Mouse (Mus musculus) natural killer cell, adult 2 months (primary cell): ENCODE results near the gene Tmem121.
A peak's percentile ranks its signal among the peaks of the same experiment; 100 is the strongest.

Experiments
- DNase-seq, 2 experiments: peaks; one replicate each; pipeline ENCODE4 v3.0.0; 2022; ENCODE audit warnings: low spot score in 2 of 2

Tmem121 gene

DNA sequence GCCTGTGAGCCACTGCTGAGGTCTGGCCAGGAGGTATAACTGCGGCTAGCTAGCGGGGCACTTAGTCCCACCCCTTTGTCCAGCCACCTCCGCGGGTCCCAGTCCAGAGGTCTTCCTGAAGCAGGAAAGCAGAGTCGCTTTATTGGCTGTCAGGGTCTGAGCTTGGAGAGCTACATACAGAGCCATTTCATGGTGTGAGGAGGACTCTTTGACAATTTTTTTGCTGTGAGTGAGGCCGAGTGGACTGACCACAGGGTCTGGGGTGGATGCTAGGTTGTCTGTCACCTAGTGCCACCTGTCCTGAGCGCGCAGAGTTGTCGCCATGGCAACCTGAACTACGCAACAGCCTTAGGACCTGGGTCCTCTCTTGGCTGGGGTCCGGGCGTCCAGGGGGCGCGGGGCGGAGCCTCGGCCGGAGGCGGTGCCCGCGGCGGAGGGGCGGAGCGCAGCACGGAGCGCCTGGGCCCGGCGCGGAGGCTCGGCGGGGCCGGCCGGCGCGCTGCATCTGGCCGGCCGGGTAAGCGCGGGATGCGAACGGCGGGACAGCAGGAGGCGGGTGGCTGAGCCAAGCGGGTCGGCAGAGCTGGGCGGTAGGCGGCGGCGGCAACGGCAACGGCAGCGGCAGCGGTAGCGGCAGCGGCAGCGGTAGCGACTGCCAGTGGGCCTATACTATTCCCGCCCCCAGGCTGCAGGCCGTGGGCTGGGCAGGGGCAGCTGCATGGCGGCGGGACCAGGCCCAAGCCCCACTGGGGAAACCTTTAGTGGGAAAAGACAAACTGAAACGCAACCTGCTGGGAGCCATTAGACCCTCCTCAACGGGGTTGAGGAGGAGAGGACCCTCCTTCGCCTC, at the start of gene Tmem121:
TSS of gene Tmem121 (plus strand) at position 489 of the 850 bp plus-strand sequence.
- DNase-seq, result peak in 1 of 2 experiments; percentile 21

DNA sequence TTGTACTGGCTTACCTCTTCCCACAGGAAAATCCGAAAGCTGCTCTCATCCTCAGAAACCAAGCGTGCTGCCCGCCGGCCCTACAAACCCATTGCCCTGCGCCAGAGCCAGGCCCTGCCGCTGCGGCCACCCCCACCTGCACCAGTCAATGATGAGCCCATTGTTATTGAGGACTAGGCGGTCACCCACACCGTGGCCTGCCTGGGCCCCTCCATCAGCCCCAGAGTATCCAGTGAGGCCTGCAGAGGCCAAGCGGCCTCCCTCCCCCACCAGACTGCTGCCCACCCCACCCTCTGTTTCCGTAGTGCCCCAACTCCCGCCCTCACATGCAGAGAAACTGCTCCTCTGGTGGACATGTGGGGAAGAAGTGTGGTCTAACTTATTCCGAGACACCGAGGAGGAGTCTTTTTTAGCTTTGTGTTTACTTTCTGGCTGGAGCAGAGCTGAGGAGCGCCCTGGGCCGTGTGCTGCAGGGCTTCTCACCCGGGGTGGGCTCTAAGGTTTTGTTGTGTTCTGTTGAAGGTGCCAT, 49.2 kb upstream of the Tmem121 start:
- no peak for DNase-seq

DNA sequence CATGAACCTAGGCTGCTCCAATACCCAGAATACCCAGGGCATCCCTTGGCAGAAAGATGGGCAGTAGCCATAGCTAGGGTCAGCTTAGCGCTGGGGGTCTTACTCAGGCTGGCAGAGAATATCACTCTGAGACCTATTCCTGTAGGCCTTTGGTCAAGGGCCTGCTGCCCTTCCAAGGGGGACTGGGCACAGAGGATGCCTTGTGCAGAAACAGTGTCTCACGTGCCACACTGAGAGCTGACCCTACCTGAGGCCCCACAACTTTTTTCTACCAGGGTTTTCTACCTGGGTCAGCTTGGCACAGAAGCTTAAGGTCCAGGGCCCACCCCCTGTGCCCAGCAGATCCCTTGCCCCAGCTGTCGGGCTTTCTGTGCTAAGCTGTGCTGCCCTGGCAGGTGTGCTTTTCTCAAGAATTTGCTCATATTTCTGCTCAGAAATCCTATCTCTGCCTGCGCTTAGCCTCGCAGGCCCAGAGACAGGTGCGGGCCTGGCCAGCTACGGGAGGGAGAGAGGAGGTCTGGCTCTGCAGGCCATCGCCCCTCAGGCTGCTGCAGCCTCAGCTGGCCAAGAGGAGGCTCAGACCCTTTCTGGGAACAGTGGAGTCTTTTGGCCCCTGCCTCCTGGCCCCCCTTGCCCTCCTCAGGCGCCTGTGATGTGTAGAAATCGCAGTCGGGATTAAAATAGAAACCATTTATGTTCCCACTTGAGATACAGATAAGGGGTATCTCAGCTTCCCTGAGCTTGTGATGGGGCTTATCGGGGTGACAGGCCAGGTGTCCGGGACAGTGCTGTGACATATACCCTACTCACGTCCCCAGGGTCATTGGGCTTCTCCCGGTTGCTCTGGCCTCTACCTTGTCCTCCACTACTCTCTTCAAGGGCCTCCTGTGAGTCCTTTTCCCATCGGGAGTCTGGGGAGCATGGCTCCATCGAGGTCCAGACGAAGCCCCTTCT, 48.2 kb upstream of the Tmem121 start:
- DNase-seq, result no peak

DNA sequence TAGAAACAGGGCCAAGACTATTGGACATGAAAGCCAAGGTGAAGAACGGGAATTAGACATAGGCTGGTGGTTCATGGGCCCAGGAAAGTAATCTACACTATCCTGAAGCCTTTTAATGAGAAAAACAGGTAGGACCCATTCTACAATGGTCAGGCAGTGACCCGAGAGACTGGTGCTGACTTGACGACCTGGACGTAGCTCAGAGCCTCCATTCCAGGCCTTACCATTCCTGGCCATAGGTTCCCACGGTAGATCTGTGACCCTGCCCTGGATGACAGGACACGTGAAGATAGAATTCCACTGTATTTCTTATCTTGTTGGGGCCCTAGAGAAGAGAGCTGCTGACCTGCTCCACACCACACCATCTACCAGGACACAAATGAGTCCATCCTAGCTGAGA, 47.4 kb upstream of the Tmem121 start:
- DNase-seq, result no peak

DNA sequence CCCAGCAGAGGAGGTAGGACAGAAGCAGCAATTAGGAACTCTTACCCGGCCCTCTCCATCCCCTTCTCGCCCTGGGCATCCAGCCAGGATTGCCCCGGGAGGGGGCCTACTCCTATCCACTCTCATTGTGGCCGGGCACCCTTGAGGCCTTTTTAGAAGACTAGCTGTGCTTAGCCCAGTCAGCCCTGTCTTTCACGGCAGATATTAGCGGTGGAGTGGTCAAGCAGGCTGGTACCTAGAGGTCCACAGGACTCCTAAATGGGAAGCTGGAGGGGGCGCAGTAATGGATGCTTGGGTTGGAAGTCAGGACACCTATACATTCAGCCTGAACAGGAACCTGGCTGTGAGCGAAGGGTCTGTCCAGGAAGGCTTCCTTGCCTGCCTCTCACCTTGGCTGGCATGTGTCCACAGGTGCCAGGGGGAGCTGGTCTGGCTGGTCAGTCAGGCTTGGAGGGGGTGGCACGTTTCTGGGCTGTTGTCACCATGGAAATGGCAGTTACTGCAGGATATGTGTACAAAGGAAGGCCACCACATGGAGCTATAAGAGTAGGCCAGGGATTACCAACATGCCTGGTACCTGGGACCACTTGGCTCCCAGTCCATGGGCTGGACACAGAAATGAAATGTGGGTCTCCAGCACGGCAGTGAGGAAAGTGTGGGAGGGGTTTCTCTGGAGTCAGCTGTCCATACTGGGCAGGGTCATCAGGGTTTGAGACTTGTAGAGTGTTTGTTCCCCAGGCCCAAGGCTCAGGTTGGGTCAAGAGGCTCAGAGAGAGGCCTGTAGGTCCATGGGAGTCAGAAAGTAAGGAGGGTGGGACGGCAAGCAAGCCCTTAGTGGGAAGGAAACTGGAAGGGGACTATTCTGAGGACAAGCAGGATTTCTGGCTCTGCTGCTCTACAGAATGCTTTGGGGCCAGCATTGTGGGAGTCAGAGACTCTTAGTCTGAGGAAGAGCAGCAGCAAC, 46.5 kb upstream of the Tmem121 start:
- DNase-seq, result no peak

DNA sequence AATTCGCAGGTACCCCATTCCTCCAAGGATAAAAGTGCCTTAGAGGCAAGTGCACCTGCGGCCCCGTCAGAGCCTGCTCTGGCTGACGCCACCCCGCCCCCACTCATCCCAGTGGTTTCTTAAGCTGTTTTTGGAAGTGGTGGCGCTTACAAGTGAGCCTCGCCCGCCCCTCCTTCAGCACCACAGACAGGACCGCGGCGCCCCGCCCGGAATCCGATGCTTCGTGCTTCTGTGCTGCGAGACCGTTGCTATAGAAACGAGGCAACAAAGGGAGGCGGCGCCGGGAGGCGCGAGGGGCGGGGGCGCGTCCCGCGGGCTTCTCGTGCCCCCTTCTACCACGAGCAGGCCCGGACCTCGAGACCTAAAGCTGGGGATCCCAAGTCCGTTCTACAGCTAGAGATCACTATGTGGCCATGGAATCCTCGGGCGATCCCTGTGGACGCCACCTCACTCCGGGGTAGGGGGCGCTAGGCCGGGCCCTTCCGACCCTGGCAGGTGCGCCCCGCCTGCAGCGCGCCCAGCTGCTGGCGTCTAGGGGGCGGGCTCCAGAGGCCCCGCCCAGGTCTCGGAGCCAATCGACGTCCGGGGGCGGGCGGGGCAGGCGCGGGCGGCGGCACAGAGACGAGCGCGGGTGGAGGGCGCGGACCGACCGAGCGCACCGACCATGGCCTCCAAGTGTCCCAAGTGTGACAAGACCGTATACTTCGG, 45.7 kb upstream of the Tmem121 start, which contains the start of gene Crip2:
TSS of gene Crip2 (plus strand) at position 329 of the 708 bp plus-strand sequence.
- DNase-seq, result peak; percentile 77 to 89

DNA sequence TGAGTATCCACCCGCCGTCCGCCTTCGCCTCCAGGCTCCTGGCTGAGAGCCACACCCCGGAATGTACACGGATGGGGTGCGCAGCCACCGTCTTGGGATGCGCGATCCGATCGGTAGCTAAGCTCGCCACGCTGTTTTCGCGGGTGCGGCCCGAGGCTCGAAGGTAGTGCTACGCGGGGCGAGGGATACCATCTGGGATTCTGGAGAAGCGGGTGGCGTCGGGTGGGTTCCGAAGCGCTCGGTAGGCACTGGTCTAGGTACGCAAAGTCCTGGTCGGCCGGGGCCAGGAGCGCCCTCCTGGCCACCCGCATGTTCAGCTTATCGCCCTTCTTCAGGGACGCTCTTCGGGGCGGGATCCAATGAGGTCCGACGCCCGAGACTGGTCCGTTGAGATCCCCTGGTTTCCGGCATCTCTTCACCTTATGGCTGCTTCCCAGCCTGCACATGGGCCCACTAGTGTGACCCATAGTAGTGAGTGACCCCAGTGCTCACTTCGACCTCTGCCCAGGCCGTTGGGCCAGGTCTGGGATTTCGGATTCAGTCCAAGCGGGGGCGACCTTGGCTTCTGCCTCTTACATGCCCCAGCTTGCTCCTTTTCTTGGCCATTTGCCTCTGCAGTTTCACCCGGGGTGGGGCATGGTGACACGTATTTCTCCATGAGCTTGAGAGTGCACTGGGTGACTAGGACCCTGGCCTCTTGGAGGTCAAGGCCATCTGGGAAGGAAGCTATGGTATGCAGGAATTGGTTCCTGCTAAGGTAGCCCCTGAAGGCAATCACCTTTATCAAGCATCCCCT, 44.9 kb upstream of the Tmem121 start:
- no peak for DNase-seq

DNA sequence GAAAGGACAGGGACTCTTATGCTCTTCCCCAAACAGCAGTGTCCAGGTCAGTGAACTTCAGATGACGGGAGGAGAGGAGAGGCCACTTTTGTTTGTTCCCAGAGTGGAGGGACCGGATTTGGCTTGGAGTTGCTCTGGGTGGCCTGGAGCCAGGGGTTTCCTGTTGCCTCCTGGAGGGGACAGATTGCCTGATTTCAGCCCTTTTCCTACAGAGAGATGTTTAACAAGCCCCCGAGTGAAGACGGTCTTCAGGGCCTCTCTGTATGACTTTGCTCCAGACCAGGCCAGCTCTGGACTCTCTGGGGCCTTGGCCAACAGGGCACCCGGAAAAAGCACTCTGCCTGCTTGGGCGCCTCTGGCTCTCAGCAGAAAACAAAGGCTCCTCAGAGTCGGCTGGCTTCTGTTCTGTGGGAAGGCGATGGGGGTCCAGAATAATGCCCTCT, 44.2 kb upstream of the Tmem121 start:
- DNase-seq, result no peak

DNA sequence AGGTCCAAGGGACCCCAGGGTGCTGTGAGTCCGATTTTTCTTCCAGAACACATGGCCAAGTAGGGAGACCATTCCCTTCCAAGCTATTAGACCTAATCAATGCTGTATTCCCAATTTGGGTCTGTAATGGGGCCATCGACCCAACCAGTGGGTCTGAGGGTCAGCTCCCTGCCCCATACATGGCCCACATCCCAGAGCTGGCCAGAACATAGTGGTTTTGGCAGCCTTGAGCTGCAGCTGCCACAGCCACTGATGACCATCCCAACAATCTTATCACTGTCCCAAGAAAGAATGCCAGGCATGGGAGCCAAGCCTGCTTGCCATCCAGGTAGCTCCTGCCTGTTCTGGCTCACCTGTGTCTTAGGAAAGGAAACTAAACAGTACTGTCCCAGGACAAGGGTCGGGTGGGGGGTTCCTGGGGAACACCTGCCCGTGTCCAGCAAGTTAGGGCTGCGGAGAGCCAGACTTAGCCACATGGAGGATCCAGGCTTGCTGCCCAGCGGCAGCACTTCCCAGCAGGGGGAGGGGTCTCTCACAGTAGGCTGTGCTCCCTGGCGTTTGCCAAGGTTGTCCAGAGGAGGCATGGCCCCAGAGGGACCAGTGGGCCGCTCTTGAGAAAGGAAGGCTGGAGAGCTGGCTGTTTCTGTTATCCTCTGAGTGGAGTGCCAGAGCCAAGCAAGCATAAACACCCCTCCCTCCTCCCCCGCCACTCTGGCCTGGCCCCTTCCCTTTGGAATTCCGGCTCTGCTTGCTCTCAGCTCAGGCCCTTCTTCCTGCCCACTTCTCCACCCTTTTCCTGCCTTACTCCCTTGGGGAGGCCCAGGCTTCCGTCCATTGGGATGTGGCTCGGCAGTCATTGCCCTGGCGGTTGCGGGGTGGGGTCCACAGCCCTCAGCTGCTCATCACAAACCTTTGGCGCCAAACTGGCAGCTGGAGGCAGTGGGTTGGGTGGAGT, 43.4 kb upstream of the Tmem121 start:
- DNase-seq, result no peak

DNA sequence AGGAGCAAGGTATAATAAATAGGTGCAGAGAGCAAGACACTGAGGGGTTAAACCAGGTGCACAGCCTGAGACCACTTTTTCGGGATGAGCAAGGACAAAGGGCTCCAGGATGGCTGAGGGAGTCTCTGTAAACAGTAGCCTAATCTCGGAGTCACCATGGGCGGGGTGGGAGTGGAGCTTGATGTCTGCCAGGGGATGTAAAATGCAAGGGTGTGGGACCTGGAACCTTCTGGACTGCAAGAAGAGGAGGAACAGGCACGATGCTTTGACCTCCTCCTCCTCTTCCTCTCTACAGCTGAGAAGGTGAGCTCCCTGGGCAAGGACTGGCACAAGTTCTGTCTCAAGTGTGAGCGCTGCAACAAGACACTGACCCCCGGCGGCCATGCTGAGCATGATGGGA, 42.6 kb upstream of the Tmem121 start:
- DNase-seq, result no peak

DNA sequence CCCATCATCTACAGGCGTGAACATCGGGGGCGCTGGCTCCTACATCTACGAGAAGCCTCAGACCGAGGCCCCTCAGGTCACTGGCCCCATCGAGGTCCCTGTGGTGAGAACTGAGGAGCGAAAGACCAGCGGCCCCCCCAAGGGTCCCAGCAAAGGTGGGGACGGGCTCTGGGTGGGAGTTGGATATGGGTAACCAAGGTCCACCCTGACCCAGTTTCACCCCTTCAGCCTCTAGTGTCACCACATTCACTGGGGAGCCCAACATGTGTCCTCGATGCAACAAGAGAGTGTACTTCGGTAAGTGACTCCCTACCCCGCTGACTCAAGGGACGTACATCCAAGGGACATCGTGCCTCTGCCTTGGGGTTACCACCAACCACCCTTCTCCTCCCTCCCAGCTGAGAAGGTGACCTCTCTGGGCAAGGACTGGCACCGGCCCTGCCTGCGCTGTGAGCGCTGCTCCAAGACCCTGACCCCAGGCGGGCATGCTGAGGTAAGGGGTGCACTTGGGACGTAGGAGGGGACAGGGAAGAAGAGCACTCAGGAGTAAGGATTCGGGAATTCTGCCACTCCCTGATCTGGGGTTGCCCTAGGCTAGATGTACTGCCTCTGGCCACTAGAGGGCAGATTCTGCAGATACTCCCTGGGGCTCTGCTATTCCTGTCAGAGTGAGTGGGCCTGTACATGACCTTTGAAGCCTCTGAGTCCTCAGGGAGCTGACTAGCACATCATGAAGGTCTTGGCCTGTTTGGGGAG, 41.6 kb upstream of the Tmem121 start:
- DNase-seq, result peak; percentile 45 to 48

DNA sequence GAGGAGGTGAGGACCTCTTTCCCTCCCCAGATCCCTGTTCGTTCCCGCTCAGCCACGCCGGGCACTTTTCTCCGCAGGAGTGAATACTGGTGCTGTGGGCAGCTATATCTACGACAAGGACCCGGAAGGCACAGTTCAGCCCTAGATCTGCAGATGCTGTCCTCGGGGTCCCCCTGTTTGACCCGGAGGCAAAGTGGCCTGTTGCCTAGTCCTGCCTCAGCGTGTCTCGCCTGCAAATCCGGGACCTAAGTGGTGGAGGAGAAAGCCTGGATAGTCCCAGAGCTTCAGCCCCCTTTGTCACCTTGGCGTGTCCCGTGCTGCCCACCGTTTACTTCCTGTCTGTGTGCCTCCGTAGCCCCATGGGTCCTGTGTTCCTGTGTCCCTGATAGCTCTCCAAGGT, 40.8 kb upstream of the Tmem121 start:
- DNase-seq, result no peak

DNA sequence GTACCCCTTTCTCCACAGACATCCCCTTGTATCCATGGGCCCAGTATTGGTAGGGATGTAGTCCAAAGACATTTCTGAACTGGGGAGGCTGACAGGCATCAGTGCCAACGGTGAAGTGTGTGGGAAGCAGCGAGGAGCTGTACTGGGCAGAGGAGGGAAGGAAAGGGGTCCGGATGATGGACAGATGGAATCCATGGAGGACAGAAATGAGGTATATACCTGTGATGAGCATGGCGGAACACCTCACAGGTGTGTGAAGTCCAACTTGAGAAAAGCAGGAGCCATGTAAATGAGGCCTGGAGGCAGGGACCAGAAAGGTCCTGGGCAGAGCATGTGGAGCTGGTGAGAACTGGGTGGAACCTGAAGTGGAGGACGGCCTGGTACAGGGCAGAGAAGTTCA, 40.1 kb upstream of the Tmem121 start:
- DNase-seq, result no peak

DNA sequence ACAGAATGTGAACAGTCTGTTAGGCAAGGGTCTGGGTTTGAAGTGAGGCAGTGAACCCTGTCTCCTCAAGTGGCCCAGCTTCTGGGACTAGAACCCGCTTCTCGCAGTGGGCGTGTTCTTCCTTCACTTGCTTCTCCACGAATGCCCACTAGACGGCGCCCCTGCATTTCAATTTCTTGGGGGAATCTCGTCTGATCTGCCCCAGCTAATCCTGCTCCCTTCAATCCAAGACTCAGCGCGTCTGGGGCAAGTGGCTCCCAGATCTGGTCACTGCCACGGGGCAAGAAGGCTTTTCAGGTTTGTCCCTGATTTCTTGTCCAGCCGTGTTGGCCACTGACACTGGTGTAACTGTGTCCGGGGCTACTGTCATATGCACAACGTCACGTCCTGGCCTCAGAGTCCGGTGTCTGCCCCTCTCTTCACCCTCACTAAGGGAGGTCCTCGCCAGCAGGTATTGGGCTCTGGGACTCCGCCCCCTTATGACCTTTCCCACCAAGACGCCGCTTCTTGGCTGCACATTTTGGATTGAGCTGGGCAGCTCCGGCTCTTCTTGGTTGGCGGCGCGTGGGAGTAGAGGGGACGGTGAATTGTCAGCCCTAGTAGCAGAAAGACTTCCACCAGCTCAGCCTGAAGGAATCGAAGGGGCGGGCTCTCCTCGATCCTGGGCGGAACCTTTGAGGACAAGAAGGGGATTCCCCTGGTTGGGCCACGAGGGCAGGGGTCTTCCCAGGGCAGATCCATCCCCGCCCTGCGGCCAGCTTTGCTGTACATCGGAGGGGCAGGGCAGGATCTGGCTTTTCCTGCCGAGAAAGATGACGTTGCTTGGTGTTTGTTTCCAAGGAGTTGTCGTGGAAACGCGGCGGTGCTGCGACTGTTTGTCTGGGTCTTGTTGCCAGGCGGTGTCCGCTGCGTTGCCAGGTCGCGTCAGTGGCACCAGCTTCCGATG, 39.3 kb upstream of the Tmem121 start, which contains the start of gene Crip1:
TSS of gene Crip1 (plus strand) at position 205 of the 946 bp plus-strand sequence.
- peak; percentile 92 to 93 for DNase-seq

DNA sequence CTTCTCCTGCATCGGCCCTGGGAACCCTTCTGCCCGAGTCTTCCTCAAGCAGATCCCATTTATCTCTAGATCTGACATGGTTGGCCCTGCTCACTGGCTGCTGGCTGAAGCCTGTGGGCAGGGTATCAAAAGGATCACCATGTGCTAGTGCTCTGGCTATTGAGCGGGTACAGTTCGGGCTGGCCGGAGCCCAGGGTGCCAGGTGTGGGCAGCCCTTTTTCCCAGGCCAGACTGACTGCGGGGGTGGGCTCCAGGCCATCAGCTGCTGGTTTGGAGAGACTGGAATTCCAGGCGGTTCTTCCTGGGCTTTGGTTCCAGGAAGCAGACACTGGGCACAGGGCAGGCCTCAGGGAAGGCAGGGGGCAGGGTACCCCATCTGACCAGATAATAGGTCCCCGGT, 38.2 kb upstream of the Tmem121 start:
- DNase-seq, result no peak

DNA sequence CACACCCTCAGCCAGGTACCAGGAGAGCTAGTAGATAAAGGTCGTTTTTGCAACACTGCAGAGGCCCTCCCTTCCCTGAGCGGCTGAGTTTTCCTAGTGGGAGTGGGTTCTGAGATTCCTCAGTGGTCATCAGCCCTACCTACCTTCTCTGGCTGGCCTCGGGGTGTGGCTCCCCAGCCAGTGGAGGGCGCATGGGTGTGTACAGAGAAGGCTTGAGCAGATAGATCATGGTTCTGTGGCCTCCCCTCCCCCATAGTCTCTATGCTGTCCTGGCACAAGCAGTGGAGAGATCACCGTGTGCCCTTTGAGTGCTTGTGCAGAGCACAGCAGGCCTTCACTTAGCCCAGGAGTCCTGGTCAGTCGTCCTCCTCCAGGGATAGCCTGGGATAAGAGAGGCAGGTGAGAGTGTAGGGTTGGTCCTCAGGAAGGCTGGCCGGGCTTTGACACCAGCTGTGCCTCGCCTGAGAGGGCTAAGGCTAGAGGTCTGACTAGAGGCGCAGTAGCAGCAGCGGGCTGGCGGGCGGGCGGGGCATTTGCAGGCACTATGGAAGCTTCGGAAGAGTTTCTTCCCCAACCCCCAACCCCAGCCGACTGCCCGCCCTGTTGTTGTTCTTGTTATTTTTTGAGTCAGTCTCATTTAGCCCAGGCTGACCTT, 37.2 kb upstream of the Tmem121 start:
- DNase-seq, result peak in 1 of 2 experiments; percentile 62
